Mouse (Mus musculus) liver, embryonic 14.5 days (tissue): ENCODE results near the gene Sh3bp4. TPM values are rescaled to one million over a fixed set of nuclear protein-coding genes. Genes with fewer than 3 reads are reported as not detected.

ENCODE experiments used
- ATAC-seq: fragments of 200-750 bp; cut with Nextera tagmentation; 2 replicates; pipeline ENCODE4 v1.8.0; 2017; ENCODE audit warnings: moderate number of reproducible peaks, mild to moderate bottlenecking, moderate library complexity; ENCODE audit not compliant: insufficient read depth
- DNase-seq, 3 experiments: peaks; one replicate each; pipeline ENCODE4 v3.0.0-alpha.2; 2012 to 2013; ENCODE audit warnings: low read depth in 3 of 3, low spot score in 3 of 3
- H3K27ac ChIP-seq: fragments of 300-500 bp; sonication (generic); 2 replicates; pipeline ENCODE4 v1.5.1; 2014; ENCODE audit warnings: moderate library complexity, mild to moderate bottlenecking, control low read depth, inconsistent platforms
- H3K27me3 ChIP-seq: fragments of 300-500 bp; sonication (generic); 2 replicates; pipeline ENCODE4 v1.6.1; 2014; ENCODE audit warnings: mild to moderate bottlenecking, low read length, moderate library complexity; ENCODE audit not compliant: control insufficient read depth, insufficient read depth
- H3K36me3 ChIP-seq: fragments of 300-500 bp; sonication (generic); replicated peaks from 2 replicates; pipeline ENCODE4 v1.6.1; 2014; ENCODE audit warnings: low read depth; ENCODE audit not compliant: control insufficient read depth, insufficient read depth
- H3K4me1 ChIP-seq, 2 experiments: fragments of 200-500 bp in 1 of 2; fragments of 300-500 bp in 1 of 2; sonication (generic) in 1 of 2; replicated peaks; 2 replicates each; pipeline ENCODE4 v1.6.1; 2012 to 2014; ENCODE audit warnings: antibody characterized with exemption in 1 of 2, inconsistent platforms in 1 of 2, low read length in 1 of 2; ENCODE audit not compliant: control insufficient read depth in 2 of 2, insufficient read depth in 2 of 2
- H3K4me2 ChIP-seq: fragments of 300-500 bp; sonication (generic); 2 replicates; pipeline ENCODE4 v1.6.1; 2014; ENCODE audit warnings: low read depth, mild to moderate bottlenecking, control low read depth, moderate library complexity
- H3K4me3 ChIP-seq, 2 experiments: fragments of 200-500 bp in 1 of 2; fragments of 300-500 bp in 1 of 2; sonication (generic) in 1 of 2; 2 replicates each; pipeline ENCODE4 v1.5.1; 2012 to 2014; ENCODE audit warnings: low read depth in 2 of 2, low read length in 2 of 2, mild to moderate bottlenecking in 2 of 2, control low read depth in 1 of 2, inconsistent platforms in 1 of 2, moderate library complexity in 1 of 2; ENCODE audit not compliant: insufficient read depth in 1 of 2
- H3K9ac ChIP-seq: fragments of 300-500 bp; sonication (generic); replicated peaks from 2 replicates; pipeline ENCODE4 v1.6.1; 2014; ENCODE audit warnings: mild to moderate bottlenecking, control low read depth, moderate library complexity
- H3K9me3 ChIP-seq: fragments of 300-500 bp; sonication (generic); 2 replicates; pipeline ENCODE4 v1.6.1; 2016; ENCODE audit warnings: low read length, mixed read lengths; ENCODE audit not compliant: control insufficient read depth
- CTCF ChIP-seq: IDR thresholded peaks from 2 replicates; pipeline ENCODE4 v1.5.1; 2016; ENCODE audit warnings: antibody characterized with exemption, low read depth, control low read depth
- EP300 ChIP-seq: IDR thresholded peaks from 2 replicates; pipeline ENCODE4 v1.6.1; 2016; ENCODE audit warnings: antibody characterized with exemption, low read depth
- WGBS: fragments of 180-500 bp; shearing (Covaris S2); extraction: QIAGEN DNeasy Blood & Tissue Kit; methylation state at CpG from one replicate; pipeline ENCODE4 v1.1.7; 2014; ENCODE audit not compliant: insufficient replicate concordance; 5-methylcytosine and 5-hydroxymethylcytosine counted together
- polyA plus RNA-seq, 2 experiments: library from polyadenylated mRNA; depleted of rRNA in 1 of 2; stranded (reverse) in 1 of 2; unstranded in 1 of 2; fragments of >200 nt; fragmentation: Nextera tagmentation in 1 of 2; extraction: Ambion mirVana in 1 of 2; gene quantifications; 2 replicates each; pipeline versions ENCODE4 v1.2.1 to v1.2.3; 2012 to 2014

Gene Sh3bp4
- polyA plus RNA-seq, 2 experiments: 0.51 to 0.63 TPM

- no peak for TF ChIP-seq CTCF
- TF ChIP-seq EP300: no peak
- no peaks in the 10 kb centered on the region for H3K27me3 ChIP-seq
- WGBS: 37% methylated on average over 5 of the region's 5 CpGs
- no peak overlapping the region for H3K9ac ChIP-seq
- no peak overlapping the region for H3K4me3 ChIP-seq
- no peak for ATAC-seq
- DNase-seq: no peak
- H3K9me3 ChIP-seq: no peaks in the 10 kb centered on the region
- H3K36me3 ChIP-seq: no peaks in the 10 kb centered on the region
- no peak overlapping the region for H3K4me2 ChIP-seq
- no peaks in the 10 kb centered on the region for H3K4me1 ChIP-seq
- no peak overlapping the region for H3K27ac ChIP-seq
Observed at GRCm38 (mm10) chr1:89041290-89041689, 28.9 kb upstream of the Sh3bp4 start.

GRCm38 (mm10) chr1:89042081-89042480, 28.1 kb upstream of the Sh3bp4 start:
- H3K4me2 ChIP-seq: no peak overlapping the region
- no peaks in the 10 kb centered on the region for H3K36me3 ChIP-seq
- 53% methylated on average over 4 of the region's 4 CpGs for WGBS
- no peaks in the 10 kb centered on the region for H3K9me3 ChIP-seq
- H3K9ac ChIP-seq: no peak overlapping the region
- no peak overlapping the region for H3K27ac ChIP-seq
- no peak overlapping the region for H3K4me3 ChIP-seq
- no peaks in the 10 kb centered on the region for H3K27me3 ChIP-seq
- DNase-seq (no peak), ATAC-seq (no peak)
- TF ChIP-seq EP300: no peak
- TF ChIP-seq CTCF: no peak
- H3K4me1 ChIP-seq: no peaks in the 10 kb centered on the region

GRCm38 (mm10) chr1:89042956-89043355, 27.3 kb upstream of the Sh3bp4 start:
- H3K27ac ChIP-seq: no peak overlapping the region
- TF ChIP-seq EP300 (no peak), CTCF (no peak)
- no peak overlapping the region for H3K4me2 ChIP-seq
- H3K4me1 ChIP-seq: no peaks in the 10 kb centered on the region
- 51% methylated on average over 10 of the region's 10 CpGs for WGBS
- H3K9me3 ChIP-seq: no peaks in the 10 kb centered on the region
- no peak overlapping the region for H3K4me3 ChIP-seq
- ATAC-seq (no peak), DNase-seq (no peak)
- H3K27me3 ChIP-seq: no peaks in the 10 kb centered on the region
- H3K9ac ChIP-seq: no peak overlapping the region
- no peaks in the 10 kb centered on the region for H3K36me3 ChIP-seq

GRCm38 (mm10) chr1:89045403-89045802, 24.8 kb upstream of the Sh3bp4 start:
- WGBS: 78% methylated on average over 8 of the region's 8 CpGs
- H3K9ac ChIP-seq: no peak overlapping the region
- TF ChIP-seq EP300 (no peak), CTCF (no peak)
- H3K4me3 ChIP-seq: no peak overlapping the region
- no peaks in the 10 kb centered on the region for H3K4me1 ChIP-seq
- no peaks in the 10 kb centered on the region for H3K27me3 ChIP-seq
- no peak overlapping the region for H3K4me2 ChIP-seq
- H3K36me3 ChIP-seq: no peaks in the 10 kb centered on the region
- DNase-seq (no peak), ATAC-seq (no peak)
- no peaks in the 10 kb centered on the region for H3K9me3 ChIP-seq
- no peak overlapping the region for H3K27ac ChIP-seq

- ATAC-seq: no peak
- Histone ChIP-seq H3K4me3 (no peak overlapping the region), H3K4me2 (no peak overlapping the region), H3K4me1 (no peaks in the 10 kb centered on the region; a peak in 1 of 4 replicates), H3K27me3 (no peaks in the 10 kb centered on the region), H3K36me3 (no peaks in the 10 kb centered on the region), H3K9ac (no peak overlapping the region), H3K9me3 (no peaks in the 10 kb centered on the region), H3K27ac (no peak overlapping the region)
- DNase-seq: no peak
- no peak for TF ChIP-seq EP300
- TF ChIP-seq CTCF: no peak
- WGBS: 59% methylated on average over 4 of the region's 4 CpGs
Observed at GRCm38 (mm10) chr1:89049506-89049905, 20.7 kb upstream of the Sh3bp4 start.
